Mouse (Mus musculus): ENCODE results near the gene Morn1.
"Not testable (repeated sequence)": the region's sequence is repeated elsewhere in the genome, so short reads cannot be mapped to it uniquely, and the experiment has no call there.

Morn1 gene

GRCm38 (mm10) chr4:155086108-155087024, at the start of gene Morn1, which contains the start of gene Rer1:
Gene Morn1 (plus strand): TSS chr4:155086577.
Gene Rer1 (minus strand): TSS chr4:155086382.
- DNase-seq = peak; percentile 100

DNA sequence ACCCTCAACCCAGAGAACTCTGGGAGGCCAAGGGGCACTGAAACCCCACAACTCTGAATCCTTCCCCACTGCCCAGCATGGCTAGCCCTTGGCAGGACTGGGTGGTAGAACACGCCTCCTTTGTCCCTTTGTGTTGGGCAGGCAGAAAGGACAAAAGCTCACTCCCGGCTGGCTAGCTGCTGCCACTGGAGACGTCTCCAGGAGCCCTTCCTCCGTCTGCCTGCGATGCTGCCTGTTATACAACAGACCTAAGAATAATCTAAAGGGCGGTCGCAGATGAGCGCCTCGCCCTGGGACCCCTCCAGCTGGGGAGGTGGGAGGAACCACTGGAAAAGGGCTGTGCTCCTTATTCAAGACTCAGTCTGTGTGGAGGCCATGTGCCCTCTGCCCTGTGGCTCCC, 46.2 kb upstream of the Morn1 start:
- DNase-seq = no peak

DNA sequence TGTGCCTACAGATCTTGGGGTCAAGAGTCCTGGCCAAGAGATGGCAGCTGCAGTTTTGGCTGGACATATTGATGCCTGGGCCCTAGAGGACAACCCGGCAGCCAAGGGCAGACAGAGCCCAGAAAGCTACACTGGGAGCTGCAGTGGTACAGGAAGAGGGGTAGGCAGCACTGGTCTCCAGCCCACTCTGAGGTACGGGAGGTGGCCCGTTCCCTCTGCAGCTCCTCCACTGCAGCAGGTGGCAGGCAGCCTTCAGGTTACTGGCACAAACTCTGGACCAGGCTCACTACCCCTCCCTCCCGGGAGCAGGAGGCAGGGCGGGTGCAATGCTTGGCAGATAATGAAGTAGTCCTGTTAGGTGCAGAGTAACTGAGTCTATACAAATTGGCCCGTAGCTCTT, 45.7 kb upstream of the Morn1 start:
- DNase-seq = no peak

- no peak for DNase-seq
These were observed 43.6 kb upstream of the Morn1 start for GRCm38 (mm10) chr4:155042606-155043288.

GRCm38 (mm10) chr4:155043289-155043625, 43.1 kb upstream of the Morn1 start:
- DNase-seq = no peak

DNA sequence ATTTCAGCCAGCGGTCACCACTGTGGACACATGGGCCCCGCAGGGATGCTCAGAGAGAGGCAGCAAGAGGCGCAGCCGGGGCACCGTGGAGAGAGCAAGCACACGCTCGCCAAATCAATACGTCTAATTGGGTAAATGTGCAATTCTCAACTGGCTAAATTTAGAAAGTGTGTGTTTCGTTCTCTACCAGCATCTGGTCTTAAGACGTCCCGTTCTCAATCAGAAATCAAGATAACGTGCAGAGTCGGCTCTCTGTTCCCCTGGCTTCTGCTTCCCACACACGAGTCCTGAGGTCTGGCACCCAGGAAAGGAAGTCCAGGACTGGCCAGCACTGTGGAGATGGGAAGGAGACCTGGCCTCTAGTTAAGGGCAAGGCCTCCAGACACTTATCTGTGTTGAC, 39.7 kb upstream of the Morn1 start:
- DNase-seq = no peak

DNA sequence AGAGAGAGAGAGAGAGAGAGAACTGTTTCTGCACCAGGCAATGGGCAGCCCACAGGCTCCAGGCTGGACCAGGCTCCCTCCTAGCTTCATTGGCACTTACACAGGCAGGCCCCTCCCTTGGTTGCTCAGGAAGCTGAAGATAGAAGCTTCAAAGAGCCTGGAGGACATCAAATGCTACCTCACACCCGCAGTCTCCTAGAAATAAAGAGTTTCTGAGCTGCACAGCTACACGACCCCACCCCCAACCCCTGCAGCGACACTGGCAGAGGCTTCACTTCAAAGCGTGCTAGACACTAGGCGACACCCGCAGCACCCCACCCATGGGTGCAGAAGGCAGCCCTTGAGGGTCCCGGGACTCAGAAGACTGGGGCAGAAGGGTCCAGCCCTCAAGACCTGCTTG, 36.3 kb upstream of the Morn1 start:
- no peak for DNase-seq

DNA sequence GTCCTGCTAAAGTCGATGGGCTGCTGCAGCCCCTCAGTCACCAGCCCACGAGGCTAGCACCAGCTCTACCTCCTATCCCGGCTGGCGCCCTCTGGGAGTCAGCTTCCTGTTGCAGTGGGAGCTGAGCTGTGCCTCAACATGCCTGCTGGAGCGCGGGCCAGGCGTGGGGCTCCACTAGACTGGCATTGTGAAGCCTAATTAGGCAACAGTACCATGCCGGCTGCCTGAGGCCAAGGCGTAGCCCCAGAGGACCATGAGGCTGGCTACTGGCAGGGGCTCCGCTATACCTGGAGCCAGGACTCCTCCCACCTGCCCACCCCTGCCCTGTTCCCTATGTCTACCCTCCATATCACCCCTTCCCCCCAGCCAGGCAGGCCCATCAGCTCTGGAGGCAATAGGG, 29.7 kb upstream of the Morn1 start, which contains the start of gene Plch2:
Gene Plch2, minus strand, starts transcription at position 61 of the 400 bp plus-strand sequence.
- DNase-seq = no peak

- DNase-seq = no peak
These were observed 28.1 kb upstream of the Morn1 start for GRCm38 (mm10) chr4:155058325-155058724.

GRCm38 (mm10) chr4:155063895-155064294, 22.5 kb upstream of the Morn1 start:
- DNase-seq = peak; percentile 59

GRCm38 (mm10) chr4:155064474-155064873, 21.9 kb upstream of the Morn1 start:
- peak; percentile 61 for DNase-seq

- peak; percentile 94 for DNase-seq
These were observed 20.2 kb upstream of the Morn1 start for GRCm38 (mm10) chr4:155065970-155066833.

- DNase-seq = peak; percentile 98
These were observed 19.4 kb upstream of the Morn1 start, which contains the start of gene Pex10 for GRCm38 (mm10) chr4:155066834-155067522. Gene Pex10 (plus strand): TSS chr4:155067016.

GRCm38 (mm10) chr4:155068357-155068972, 17.9 kb upstream of the Morn1 start:
- DNase-seq = no peak

GRCm38 (mm10) chr4:155069191-155069590, 17.2 kb upstream of the Morn1 start:
- peak; percentile 43 for DNase-seq

- no peak for DNase-seq
These were observed 16.2 kb upstream of the Morn1 start for GRCm38 (mm10) chr4:155070199-155070598.

DNA sequence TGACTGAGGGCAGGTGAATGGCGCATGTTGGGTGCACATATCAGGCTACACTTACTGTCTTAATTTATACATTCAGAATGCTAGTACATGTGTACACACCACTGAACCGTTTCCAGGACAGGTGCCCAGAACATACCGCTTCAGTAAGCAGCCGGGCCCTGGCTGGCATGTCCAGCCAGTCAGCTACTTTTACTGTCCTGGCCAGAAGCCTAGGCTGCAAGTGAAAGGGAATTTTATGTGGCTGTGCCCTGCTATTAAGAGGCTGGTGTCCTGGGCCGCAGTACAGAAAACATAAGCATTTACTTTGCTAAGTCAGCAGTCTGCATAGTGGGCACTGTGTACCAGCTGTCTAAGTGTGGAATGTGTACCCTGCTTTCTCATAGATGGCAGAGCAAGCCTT, 15.5 kb upstream of the Morn1 start:
- DNase-seq = peak; percentile 67

- no peak for DNase-seq
These were observed 12.0 kb upstream of the Morn1 start for GRCm38 (mm10) chr4:155074418-155074817.

- no peak for DNase-seq
These were observed 11.2 kb upstream of the Morn1 start for GRCm38 (mm10) chr4:155075137-155075536.

DNA sequence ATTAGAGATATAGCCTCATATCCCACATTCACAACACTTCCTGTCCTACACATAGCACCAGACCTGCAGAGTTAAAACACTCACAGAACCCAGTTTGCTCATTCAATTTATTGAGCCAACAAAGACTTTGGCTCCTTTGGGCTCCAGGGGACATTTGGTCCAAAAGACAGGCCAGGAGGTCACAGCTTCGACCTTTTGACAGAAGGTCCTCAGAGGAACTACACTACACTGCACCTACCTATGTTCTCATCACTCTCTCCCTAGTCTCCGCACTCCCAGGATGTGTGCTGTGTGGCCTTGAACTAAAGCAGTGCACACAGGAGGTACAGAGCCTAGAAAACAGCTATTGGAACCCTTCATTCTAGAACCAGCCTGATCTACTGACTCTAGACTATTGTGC, 10.6 kb upstream of the Morn1 start:
- DNase-seq = no peak

DNA sequence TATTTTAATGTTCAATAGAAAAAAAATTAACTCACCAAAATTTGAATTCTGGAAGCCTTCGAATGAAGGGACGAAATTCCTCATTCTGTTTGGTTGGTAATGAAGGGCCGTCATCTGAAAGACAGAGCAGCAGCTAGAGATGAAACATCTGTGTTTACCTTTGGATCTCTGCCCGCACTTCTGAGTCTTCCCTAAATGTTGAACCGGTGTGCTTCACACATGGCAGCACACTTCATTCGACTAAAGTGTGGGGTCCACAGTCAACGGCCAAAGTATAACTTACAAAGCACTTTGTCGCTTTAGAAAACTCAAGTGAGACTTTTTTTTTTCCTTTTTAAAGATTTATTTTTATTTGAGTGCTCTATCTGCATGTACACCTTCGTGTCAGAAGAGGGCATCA, 9.7 kb upstream of the Morn1 start:
- DNase-seq = no peak

DNA sequence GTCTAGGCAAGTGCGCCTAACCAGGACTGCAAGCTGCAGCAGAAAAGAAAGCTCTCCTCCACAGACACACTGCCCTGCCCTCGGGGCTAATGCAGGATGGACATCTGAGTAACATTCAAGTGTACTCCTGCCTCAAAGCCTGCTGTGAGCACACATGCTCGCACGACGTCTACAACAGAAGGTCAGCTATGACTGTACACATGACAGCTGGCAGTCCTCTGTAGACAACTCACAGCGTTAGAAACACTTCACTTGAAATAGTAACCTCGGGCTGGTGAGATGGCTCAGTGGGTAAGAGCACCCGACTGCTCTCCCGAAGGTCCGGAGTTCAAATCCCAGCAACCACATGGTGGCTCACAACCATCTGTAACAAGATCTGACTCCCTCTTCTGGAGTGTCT, 7.6 kb upstream of the Morn1 start:
- DNase-seq = not testable (repeated sequence)

All from kidney, postnatal 10 days (tissue).